Mouse (Mus musculus) kidney, adult 18-20 months (tissue): ENCODE data around the gene Spata1.
"Not testable (repeated sequence)": the region's sequence is repeated elsewhere in the genome, so short reads cannot be mapped to it uniquely, and the experiment has no call there.

Source experiments
- DNase-seq: peaks from one replicate; pipeline ENCODE4 v3.0.0; 2021

The Spata1 gene

GRCm38 (mm10) chr3:146450371-146450841, 49.1 kb downstream of the Spata1 start:
- peak; percentile 97 for DNase-seq

- DNase-seq, result no peak
Observed at GRCm38 (mm10) chr3:146449745-146450250, 49.8 kb downstream of the Spata1 start, which contains the start of gene Ctbs. Gene Ctbs, plus strand, starts transcription at chr3:146449795.

GRCm38 (mm10) chr3:146448969-146449368, 50.6 kb downstream of the Spata1 start:
- peak; percentile 39 for DNase-seq

GRCm38 (mm10) chr3:146448372-146448771, 51.2 kb downstream of the Spata1 start:
- DNase-seq, result no peak

DNA sequence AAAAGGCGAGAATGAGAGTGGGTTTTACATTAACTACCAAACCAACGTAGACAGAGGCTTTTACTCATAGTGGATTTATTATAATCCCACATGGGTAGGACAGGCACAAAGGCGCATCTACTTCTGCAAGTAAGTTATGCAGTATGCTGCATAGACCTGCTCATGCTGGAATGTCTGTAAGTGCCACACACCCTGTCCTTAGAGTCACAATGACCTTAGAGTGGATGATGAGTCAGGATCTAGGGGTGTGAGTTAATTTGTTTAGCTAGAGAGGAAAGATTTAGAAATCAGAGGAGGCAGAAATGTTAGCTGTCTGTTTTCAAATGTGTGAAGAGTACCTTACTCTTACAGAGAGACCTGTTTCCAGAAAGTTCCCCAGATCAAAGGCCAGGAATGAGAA, 52.0 kb downstream of the Spata1 start:
- DNase-seq, result no peak

GRCm38 (mm10) chr3:146447156-146447555, 52.4 kb downstream of the Spata1 start:
- no peak for DNase-seq

DNA sequence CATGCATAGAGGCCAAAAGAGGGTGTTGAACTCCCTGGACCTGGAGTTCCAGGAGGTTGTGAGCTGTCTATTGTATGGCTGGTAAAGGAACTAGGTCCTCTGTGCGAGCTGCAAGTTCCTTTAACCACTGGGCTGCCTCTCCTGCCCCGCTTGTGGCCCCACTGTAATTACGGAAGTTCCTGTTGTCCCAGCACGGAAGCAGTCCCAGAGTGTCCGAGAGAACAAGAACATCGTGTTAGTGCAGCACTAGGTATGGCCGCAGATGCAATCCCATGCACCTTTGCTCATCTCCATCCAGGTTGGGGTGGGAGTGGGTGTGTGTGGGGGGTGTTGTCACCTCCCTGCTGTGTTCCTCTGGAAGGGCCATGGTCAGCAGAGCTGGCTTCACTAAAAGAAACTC, 54.7 kb downstream of the Spata1 start:
- DNase-seq, result no peak

DNA sequence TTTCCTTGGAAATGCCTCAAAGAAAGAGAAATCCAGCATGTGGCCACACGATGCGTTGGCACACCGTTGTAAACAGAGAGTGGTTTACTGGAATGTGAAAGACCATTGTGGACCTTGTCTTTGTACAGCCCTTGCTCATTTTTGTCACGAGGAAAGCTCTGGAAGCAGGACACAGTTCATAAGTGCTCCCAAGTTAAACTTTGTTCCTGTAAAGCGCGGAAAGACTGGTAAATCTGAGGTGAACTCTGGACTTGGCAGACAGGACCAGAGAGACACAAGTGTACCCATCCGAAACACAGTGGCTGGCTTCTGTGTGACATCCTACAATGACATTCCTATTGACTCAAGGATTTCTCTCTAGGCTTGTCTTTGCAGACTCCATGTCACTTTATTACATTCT, 56.2 kb downstream of the Spata1 start:
- DNase-seq, result peak; percentile 54

DNA sequence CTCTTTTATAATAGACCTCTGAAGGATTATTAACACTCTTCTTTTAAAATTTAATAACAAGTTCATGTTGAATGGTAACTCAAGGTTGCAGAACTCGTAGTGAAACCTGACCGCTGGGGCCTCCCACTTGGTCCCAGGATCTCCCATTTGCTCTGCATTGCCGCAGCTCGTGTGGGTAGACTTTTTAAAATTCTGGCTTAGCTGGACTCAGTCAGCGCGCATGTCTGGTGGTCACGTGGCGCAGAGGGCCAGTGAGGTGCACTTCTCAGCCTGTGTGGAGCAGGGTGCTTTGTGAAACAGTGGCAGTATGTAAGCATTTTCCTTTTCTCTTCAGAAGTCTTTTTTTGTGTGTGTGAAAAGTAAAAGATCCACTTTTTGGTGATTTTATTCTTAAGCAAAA, 56.6 kb downstream of the Spata1 start:
- DNase-seq, result peak; percentile 64

- peak; percentile 22 for DNase-seq
Observed at GRCm38 (mm10) chr3:146442484-146442883, 57.1 kb downstream of the Spata1 start.

DNA sequence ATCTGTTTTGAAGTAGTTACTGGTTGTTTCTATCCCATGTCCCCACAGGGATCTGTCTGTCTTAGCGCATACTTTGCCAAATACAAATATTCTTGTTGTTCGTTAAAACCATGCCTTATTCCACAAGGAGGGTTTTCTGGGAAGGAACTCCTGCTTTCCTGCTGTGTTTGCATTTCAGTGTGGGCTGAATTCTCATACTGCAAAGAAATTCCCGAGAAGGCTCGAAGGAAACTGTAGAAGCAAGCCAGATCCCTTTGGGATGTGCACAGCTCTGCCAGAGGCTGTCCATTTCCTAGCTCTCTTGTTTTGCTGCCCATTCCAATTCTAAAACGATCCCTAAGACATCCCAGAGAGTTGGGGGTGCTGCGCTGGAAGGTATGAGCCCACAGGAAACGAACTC, 59.1 kb downstream of the Spata1 start:
- DNase-seq, result no peak

GRCm38 (mm10) chr3:146440011-146440410, 59.5 kb downstream of the Spata1 start:
- DNase-seq, result no peak

DNA sequence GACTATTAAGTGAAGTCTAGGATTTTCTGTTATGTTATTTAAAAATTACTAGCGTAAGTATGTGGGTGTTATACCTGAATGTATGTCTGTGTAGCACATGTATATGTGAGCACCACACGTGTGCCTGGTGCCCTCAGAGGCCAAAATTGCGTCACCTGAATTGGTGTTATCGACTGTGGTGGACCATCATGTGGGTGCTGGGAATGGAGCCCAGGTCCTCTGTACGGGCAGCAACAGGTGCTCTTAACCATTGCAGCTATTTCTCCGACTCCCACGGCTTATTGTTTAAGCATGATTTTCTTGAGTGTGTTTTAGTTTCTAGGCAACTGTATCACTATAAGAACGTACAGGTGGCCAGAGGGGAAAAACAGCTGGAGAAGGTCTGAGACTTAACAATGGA, 63.4 kb downstream of the Spata1 start:
- DNase-seq, result no peak

GRCm38 (mm10) chr3:146435533-146435932, 64.0 kb downstream of the Spata1 start:
- no peak for DNase-seq

DNA sequence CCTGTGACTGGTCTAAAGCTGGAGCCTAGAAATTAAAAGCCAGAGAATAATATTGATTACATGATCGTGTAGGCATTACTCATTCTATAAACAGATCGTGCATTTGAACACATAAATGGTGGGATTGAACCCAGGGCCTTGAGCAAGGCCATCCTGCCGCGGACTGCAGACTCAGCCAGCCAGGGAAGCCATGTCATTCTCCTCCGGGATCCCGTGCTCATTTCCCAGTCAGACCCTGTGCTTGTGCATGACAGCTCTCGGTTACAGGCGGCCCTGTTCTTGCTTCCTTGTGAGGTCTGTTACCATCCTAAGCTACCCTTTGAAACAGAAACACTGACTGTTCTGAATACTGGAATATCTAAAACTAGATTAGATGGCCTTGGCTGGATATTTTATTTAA, 64.9 kb downstream of the Spata1 start:
- DNase-seq, result no peak

DNA sequence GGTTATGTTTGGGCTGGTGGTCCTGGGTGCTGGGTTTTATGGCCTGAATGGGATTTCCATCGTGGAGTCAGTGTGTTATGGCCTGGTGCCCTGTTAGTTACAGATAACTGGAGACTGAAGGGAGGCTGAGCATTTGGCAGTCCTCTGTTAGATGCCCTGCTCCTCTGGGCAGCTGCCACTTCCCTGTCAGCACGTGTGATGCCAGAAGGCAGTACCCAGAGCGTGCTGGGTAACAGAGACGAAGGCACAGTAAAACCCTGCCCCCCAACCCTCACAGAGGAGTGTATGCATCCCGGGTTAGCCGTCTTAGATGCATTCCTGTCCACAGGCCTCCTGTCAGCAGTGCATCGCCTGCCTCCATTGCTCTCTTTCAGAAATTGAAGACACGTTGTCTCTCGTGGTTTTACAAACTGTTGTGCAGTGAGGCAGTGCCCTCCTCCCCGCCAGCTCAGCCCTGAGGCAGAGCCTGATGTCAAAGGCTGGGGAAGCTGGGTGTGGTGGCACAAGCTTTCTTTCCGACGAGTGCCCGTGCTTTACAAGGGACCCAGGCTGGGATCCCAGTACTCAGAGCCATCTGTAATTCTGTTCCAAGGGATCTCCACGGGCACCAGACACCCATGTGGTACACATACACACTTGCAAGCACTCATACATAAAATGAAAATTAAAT, 65.7 kb downstream of the Spata1 start:
- no peak for DNase-seq

- not testable (repeated sequence) for DNase-seq
Observed at GRCm38 (mm10) chr3:146433063-146433462, 66.5 kb downstream of the Spata1 start.

DNA sequence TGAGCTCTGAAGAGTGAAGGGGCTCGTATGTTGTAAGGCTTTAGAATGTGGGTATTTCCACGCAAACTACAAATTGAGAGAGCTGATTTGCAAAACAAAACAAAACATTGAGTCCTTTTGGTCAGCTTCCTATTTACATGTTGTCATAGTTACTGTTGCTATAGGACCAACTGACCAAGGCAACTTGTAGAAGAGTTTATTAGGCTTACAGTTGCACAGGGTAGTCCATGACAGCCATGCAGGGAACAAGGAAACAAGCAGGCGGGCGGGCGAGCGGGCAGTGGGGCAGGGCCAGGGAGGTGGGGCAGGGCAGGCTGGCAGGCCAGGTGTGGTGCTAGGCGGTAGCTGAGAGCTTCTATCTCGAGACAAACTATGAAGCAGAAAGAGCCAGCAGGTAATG, 73.1 kb downstream of the Spata1 start:
- DNase-seq, result no peak

DNA sequence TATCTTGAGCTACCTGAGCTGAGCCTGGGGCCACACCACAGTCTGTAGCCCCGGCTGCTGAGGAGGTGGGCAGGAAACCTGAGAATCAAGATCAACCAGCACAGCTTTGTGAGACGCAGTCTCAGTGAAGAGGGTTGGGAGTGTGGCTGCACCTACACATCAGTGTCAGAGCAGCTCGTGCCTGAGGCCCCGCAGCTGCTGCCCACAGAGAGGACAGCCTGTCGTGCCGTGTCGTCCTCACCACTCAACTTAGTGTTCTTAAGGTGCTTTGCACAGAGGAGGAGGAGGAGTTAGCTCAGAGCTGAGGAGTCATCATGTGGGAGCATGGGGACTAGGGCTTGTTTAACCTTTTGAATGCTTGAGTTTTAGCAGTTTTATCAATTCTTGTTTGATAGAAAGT, 73.7 kb downstream of the Spata1 start:
- DNase-seq, result no peak

- no peak for DNase-seq
Observed at GRCm38 (mm10) chr3:146424306-146424900, 75.2 kb downstream of the Spata1 start.

GRCm38 (mm10) chr3:146423710-146424109, 75.8 kb downstream of the Spata1 start:
- DNase-seq, result no peak

DNA sequence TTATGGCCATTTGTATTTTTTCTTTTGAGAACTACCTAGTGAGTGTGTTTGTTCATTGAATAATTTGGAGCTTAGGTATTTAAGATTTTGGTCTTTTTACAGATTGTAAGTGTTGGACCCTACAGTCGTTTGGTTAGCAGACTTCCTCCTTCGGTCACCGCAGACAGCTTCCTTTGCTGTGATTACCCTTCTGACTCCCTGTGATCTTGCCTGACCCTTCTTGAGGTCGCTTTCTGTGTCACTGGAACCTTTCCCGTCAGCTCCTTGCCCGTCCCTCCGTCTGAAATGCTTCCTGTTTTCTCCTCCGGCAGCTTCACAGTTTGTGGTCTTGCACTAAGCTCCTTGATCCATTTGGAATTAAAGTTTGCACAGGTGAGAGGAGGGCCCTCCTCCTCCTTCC, 77.8 kb downstream of the Spata1 start:
- no peak for DNase-seq

DNA sequence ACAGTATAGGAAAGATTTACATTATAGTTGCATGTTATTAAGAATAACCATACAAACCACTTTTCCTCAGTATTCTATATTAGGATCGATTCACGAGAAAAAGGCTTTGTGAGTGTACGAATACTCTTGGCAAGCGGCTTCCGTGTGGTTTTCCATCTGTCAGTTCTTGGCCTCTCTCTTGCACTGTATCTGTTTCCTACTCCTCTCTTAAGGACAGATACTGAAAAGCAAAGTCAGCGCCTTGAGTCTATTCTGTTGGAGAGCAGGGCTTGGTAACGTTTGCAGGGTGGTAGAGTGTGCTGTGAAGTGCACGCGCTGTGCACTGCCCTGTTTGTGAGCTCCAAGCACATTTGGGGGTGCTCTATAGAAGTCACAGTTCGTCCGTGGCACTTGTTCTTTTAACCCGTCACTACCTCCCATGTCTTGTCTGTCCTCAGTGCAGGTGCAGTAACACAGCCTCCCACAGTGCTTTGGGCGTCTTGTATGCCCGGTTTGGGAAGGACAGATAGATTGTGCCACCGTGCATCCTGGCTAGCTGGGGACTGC, 79.5 kb downstream of the Spata1 start:
- DNase-seq, result no peak

DNA sequence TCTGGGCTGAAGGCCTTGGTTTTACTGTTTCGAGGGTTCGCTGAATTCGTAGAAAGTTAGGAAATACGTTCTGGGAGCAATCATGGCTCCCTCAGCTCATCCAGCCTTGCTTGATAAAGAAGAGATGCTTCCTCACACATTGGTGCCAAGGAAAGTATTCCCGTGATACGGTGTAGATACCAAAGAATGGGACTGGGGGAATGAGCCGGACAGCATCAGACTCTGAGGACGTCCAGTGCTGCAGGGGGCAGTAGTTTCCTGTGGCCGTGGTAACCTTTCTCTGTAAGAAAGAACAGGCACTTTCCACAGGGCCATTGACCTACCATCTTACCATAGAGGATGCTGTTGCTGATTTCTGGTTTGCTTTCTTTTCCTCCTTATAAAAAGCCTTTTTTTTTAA, 80.0 kb downstream of the Spata1 start:
- no peak for DNase-seq
